Mouse (Mus musculus) frontal cortex, adult 2 months (tissue): ENCODE measurements around the gene Lysmd2. TPM values are rescaled to one million over a fixed set of nuclear protein-coding genes. Genes with fewer than 3 reads are reported as not detected.
A peak's percentile ranks its signal among the peaks of the same experiment; 100 is the strongest.
"Not testable (repeated sequence)": the region's sequence is repeated elsewhere in the genome, so short reads cannot be mapped to it uniquely, and the experiment has no call there.

Experiments used
- DNase-seq, 2 experiments: peaks; one replicate each; pipeline ENCODE4 v3.0.0; 2022; ENCODE audit warnings: low spot score in 1 of 2; ENCODE audit errors: extremely low spot score in 1 of 2
- polyA plus RNA-seq: library from polyadenylated mRNA; depleted of rRNA; stranded (reverse); fragments of >200 nt; gene quantifications from 2 replicates; pipeline ENCODE4 v1.2.3, GENCODE M21; 2012

The Lysmd2 gene
- polyA plus RNA-seq, 1 experiment = 76.7 TPM

DNA sequence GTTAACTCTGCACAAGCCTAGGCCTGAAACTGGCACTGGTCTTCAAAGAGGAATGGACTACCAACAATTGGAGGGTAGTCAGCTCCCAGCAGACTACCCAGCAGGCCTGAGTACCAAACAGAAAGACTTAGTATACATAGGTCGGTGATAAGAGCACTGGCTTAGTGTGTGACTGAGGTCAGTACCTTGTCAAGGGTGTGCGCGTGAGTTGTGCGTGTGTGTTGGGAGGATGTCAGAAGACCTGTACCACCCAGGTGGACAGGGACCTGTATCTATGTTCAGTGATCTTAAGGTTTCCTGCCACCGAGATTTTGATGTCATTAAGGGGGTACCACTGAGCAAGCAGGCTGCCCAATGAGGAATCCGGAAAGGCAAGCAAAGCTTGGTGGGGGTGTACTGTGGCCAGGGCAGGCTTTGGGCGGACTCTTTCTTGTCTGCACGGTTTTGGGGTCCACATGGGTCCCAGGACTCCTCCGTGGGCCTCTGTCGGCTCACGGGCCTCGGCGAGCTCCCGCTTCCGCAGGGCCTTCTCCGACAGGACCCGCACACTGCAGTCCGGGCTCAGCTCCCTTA lies 472 bp upstream of the Lysmd2 start:
- DNase-seq = no peak

DNA sequence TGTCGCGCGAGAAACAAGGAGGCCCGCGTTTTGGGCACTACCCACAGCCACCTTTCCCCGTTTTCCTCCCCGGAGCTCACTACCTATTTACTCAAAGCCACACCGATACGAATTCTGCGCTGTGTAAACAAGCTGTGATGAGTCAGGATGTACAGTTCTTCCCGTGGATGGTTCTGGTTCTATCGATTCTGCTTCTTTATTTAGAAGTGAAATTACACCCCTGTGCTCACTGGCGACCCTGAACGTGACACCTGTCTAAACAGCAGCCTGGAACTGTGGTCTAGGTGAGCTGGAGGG lies 715 bp downstream of the Lysmd2 start:
- DNase-seq = peak; percentile 27 to 44

DNA sequence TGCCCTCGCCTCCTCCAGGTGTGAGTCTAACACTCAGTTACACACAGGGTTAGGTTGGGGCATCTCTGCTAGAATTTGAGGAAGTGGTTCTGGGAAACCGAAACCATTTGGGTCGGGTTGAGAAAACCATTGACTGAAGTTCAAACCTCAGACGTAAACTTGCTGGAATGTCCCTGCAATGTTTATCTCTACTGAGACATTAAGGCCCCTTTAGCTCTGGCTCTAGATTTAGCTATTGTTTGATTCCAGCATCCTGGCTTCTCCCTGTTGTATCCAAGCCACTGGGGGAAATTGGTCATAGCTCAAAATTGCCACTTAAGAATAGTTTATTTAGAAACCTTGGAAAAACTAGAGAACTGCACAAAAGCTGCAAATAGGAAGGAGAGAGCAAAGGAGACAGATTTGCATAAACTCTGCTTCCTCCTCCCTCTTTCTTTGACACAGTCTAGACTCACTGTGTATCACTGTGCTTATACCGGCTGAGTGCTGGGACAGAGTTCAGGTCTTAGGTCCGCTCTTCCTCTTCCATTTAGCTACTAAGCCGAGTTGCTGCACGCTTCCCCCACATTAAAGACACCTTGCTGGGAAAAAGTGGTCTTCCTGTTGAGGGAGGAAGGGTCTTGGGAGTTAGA lies 5.4 kb downstream of the Lysmd2 start:
- DNase-seq = no peak

DNA sequence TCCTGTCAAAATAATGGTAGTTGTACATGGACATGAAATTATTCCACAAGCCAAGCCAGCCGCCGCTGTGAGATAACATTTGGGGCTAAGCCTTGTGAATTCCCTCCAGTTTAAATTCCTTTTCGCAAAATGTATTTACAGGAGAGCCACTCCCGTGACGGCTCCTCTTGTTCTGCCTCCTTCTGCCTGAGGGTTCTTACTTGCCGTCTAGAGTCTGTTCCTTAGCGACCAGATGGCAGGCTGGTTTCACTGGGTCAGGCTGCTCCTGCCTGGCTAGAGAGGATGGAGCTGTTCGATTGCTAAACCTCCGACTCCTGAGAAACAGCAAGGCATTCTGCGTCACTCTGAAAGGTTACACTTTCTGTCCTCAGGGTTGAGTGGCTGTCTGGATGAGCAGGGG lies 6.6 kb downstream of the Lysmd2 start:
- no peak for DNase-seq

DNA sequence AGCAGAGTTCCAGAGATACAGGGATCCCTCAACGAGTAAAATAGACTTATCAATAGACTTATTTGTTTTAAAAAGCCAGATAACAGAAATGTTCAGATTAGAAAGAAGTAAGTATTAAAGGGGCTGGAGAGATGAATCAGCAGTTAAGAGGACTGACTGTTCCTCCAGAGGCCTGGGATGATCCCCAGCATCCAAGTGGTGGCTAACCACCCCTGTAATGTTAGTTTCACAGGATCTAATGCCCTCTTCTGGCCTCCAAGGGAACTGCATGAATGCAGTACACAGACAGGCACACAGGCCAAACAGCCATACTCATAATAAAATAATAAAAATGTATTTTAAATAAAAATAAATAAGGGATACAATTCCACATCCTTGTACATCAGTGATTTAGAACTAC lies 7.4 kb downstream of the Lysmd2 start:
- peak in 1 of 2 experiments; percentile 45 for DNase-seq

DNA sequence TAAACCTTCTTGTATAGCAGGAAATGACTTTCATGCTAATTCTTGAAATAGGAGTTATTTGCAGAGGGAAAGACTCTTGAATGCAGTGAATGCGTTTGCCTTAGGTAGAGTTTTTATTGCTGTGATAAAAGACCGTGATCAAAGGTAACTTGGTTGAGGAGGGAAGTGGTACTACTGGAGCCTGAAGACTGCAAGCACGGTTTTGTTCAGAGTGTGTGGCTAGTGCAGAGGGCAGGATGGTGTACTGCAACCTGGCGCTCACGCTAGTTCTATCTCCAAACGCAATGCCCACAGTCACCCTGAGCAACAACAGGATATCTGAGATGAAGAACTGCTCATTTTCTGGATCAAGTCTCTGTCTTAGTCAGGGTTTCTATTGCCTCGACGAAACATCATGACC lies 8.1 kb downstream of the Lysmd2 start:
- DNase-seq = no peak

DNA sequence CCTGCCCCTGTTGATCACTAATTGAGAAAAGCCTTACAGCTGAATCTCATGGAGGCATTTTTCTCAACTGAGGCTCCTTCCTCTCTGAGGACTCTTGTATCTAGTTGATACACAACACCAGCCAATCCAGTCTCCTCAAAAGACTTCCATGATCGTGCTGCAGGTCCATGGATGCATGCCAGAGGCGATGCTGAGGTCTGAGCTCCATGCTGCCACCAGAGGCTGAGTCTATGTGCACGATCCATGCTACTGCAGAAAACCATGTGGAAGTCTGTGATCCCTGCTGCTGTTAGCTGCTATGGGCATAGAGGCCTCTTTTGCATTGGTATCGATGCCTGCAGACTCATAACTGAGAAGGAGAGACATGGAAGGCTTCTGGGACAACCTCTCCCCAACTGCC lies 8.7 kb downstream of the Lysmd2 start:
- no peak for DNase-seq

DNA sequence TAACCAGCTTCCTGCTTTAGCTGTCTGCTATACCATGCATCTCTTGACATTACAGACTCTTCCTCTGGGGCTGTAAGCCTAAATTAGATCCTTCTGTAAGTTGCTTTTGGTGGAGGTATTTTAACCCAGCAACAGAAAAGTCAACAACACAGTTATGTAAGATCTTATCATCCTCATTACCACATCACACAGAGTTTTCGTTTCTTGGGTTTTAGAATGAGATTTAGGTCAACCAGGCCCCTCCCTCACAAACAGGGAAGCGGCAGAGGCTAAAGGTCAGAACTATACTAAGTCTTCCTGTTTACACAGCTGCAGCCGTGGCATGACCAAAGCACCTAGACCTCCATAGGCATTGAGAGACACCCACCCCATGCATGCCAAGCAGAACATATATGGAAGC lies 19.9 kb downstream of the Lysmd2 start:
- DNase-seq = no peak

DNA sequence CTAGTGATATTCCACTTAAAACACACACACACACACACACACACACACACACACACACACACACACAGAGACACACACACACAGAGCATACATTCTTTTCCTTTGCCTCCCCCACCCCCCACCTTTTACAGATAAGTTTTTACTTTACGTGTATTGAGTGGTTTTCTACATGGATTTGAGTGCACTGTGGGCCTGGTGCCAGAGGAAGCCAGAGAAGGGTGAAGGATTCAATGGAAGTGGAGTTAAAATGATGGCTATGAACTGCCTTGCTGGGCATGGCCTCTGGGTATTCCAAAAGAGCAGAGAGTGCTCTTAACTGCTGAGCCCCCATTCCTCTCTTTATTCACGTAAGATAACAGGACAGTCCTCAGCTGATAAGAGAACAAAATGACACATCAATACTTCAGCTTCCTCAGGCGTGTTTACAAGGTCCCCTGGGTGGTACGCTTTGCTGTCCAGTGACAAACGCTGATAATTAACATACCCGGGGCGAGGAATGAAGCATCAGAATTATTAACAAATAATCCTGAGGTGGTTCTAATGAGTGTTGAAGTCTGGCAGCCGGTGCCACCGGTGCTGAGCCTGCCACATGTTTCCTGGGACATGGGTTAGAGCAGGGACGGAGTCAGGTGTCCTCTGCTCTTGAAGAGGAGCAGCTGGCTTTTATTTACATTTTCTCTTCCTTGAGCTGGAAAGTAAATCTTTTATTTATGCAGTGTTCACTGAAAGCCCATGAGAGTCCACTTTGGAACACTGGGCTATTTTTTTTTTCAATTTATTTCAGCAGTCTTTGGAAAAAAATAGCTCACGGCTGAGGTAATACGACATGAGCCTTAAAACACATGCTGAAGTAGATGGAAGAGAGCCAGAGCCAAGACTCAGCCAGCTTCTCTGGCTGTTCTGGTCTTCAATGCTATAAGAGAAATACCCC lies 28.7 kb downstream of the Lysmd2 start:
- peak in 1 of 2 experiments; percentile 38 for DNase-seq

DNA sequence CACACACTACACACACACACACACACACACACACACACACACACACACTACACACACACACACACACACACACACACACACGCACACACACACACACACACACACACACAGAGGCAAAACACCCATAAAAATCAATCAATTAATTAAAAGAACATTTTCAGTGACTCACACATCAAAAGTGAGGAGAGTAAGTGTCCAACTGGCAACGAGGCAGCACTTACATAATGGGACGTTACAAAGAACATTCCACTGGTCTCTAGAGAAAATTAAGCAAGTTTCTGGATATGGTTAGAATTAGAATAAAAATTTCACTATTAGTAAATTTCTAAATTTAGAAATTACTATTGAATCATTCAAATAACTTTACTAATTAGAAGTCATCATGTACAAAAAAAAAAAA lies 30.9 kb downstream of the Lysmd2 start:
- not testable (repeated sequence) for DNase-seq

DNA sequence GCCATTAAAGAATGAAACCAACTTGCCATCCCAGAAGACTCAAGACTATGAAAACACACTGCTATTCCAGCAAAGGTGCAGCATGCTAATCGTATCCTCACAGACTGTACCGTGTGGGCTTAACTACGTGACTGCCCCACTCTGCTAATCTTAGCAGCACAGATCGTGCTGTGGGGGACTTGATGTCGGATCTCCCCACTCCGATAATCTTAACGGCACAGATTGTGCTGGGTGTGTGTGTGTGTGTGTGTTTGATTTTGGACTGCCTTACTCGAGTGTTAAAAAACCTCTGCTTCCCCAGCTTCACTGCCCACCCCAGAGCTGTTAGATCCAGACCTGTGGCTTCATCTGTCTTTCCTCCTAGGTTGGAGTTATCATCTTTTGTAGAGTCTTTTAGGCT lies 35.4 kb downstream of the Lysmd2 start:
- peak; percentile 72 to 76 for DNase-seq

DNA sequence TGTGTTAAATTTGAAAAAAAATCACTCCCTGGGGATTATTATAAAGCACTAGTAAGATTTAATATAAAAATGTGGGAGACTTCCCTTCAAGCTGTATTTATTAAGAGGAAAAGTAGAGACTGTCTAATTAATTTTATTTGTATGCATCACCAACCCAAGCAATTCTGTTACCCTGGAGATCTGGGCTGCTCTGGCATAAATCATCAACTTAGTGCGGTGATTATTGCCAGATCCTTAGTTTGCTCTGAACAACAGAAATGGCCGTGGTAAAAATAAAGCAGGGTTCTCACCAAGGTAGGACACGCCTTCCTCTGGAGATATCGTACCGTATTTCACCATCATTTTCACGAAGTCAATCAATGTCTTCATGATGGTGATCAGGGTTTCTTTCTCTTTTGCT lies 39.8 kb downstream of the Lysmd2 start:
- DNase-seq = no peak

DNA sequence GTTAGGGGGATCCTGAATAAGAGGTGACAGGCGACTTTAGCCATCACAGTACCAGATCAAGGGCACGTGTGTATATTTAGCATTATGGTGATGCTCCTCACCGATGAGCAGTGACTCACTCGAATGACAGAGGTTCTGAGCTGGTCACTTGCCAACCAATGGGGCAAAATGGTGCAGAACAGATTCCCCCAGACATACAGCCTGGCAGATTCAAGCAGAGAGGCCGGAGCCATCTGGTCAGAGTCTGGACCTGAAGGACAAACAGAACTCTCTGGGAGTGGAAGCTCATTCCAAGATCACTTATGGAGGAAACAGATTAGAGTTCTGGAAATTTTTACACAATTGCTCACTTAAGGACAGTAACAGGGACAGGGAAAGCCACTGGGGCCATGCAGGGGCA lies 41.1 kb downstream of the Lysmd2 start:
- no peak for DNase-seq

DNA sequence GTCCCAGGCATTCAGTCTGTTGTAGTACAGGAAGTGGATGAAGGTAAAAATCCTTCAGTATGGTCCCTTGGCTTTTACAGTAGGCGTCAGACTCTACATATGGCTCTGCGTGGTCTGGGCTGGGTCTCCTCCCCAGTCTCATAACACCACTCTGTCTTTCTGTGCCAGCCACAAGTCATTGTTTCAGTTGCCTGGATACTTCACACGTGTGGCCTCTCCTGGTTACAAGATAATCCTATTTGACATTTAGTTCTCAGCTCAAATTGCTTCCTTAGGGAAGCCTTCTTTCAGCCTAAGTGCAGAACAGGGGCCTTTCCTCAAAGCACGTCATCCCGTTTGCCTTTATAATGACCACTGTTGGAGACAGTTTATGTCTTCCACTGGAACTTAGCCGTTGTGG lies 47.2 kb downstream of the Lysmd2 start:
- no peak for DNase-seq

DNA sequence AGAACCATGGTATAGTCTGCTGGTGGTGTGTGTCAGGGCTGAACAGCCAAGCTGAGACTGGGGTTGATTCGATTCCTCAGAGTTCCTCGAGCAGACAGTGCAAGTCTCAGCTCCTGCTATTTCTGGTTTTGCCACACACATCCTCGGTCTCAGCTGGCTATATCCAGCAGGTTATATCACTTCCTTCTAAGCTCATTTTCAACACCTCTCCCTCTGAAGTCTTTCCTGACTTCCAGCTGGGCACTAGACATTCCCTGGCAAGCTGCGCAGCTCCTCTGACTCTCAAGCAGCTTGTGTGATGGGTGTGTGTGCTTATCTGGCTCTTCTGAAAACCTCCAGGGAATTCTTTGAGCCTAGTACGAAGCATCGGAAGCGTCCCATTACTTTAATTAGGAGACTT lies 50.7 kb downstream of the Lysmd2 start:
- DNase-seq = peak; percentile 73 to 79

DNA sequence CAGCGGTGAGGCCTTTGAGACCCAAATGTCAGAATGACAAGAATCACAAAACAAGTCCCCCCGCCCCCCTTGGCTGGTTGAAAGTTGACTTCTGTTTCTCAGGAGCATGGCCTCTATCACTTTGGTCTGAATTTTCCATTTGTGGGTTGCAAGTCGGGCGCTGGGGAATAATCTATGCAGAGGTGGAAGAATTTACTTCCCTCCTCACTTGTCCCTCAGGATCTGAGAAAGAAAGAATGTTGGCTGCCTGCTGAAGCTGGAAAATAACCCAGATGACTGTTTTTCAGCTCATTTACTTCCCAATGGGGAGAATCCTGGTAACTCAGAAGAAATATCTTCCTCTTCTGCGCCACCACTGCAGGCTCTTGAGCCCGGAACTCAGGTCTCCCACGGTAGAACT lies 52.8 kb downstream of the Lysmd2 start:
- no peak for DNase-seq

DNA sequence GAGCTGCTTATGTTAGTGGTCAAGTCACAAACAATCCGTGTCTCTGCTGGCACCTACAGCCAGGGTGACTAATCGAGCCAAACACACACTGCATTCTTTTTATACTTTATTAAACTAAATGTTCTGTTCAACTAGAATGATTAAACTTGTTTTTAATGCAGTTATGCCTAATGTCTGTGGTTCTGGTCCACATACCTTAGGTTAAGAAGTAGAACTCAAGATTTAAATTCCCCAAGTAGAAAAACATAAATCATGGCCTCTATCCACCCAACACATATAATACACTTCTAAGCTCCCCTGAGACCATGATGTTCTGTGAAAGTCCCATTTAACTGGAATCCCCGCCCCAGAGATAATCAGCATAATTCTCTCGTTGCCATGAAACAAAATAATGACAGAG lies 54.1 kb downstream of the Lysmd2 start:
- no peak for DNase-seq

DNA sequence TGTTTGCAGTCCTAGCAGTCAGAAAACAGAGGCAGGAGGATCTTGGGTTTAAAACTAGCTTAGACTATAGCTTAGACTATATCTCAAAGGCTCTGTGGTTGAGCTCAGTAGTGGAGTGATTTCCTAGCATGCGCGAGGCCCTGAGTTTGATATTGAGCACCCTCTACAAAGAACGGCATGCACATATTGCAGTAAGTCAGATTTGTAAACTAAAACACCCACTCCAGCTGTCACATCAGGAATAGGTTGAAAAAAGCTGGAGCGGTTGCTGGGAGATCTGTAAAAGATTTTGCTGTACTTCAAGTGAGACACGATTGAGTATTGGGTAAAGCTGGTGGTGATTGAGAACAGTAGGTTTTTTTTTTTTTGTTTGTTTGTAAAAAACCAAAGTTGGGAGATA lies 55.1 kb downstream of the Lysmd2 start:
- DNase-seq = peak; percentile 33 to 66

DNA sequence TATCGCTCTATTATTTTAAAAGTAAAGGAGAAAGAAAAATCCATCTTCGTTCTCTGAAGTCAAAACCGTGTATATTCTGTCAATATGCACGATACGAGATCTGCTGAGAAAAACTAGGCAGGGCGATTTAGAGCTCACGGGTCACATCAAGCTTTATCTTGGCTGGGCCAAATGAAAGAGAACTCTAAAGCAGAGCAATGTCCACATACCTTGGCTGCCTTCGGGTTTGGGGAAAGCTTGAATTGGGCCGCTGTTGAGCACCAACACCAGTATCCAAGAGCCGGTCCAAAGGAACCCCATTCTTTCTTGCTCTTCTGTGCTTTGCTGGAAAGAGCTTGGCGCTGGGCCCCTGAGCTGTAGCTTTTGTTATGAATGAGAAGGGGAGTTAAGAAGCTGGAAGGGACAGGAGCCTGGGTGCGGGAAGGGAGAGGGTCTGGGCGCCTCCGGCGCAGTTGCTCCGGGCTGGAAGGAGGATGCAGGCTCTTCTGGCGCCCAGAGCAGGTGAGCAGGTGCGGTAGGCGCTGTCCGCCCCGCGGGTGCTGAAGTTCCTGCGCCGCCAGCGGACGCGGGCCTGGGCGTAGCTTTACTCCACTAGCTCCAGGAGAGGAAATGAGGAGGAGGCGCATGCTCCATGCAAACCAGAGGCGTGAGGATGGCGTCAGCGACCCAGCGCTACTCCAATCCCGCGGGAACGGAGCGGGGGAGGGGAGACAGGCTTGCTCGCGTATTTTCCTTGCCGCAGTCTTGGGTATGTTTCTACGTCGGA lies 58.1 kb downstream of the Lysmd2 start, which contains the start of gene Scg3:
Scg3 (minus strand) TSS at position 631 of the 766 bp plus-strand sequence.
- DNase-seq = peak; percentile 91 to 98

DNA sequence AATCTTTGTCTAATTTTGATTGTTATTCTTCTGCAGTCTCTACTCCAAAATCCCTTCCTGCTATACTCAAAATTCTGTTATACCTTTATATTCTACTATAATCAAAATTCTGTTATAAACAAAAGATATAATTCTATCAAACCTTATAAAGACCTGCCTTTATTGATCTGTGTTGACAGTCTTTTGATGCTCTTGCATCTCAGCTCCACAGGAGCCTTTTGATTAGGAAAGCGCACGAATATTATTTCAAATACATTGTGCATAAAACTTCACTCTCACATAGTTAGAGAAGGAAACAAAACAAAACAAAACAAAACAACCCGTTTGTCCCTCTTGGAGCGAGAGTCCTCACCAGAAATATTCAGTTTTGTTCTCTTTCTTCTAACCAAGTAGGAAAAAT lies 58.8 kb downstream of the Lysmd2 start:
- DNase-seq = no peak

DNA sequence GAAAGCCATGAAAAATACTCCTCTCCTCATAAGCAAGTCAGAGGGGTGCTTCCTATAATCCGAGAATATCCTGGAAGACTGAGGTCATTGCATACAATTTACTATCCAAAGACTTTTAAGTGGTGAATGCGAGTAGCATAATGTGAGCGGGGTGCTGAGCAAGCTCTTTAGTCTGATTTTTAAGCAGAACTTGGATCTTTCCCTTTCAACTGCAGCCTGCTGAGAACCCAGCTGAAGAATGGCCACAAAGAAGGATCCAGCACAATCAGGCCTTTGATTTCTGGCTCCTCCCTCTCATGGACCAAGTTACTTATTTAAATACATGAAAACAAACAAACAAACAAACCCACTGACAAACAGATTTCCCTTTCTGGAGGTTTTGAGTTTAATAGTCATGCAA lies 59.2 kb downstream of the Lysmd2 start:
- peak in 1 of 2 experiments; percentile 37 for DNase-seq
